Mouse (Mus musculus) left cerebral cortex, adult 18-20 months (tissue): Measurements from ENCODE around the gene Islr2. TPM values are rescaled to one million over a fixed set of nuclear protein-coding genes. Genes with fewer than 3 reads are reported as not detected.

Source experiments
- DNase-seq, 2 experiments: peaks; one replicate each; pipeline ENCODE4 v3.0.0; 2021 to 2022; ENCODE audit warnings: low spot score in 2 of 2, mixed read lengths in 1 of 2
- total RNA-seq, 2 experiments: library from RNA; stranded (reverse); gene quantifications; 2 replicates each; pipeline ENCODE4 v1.2.3; 2021

The Islr2 gene
- total RNA-seq, 2 experiments from 2014 or later: 71.2 to 72.3 TPM

- no peak for DNase-seq
Measured at GRCm38 (mm10) chr9:58224356-58224755, 20.2 kb upstream of the Islr2 start.

GRCm38 (mm10) chr9:58220218-58220903 is 16.2 kb upstream of the Islr2 start:
- DNase-seq: peak; percentile 47 to 53

- no peak for DNase-seq
Measured at GRCm38 (mm10) chr9:58218539-58218938, 14.4 kb upstream of the Islr2 start.

GRCm38 (mm10) chr9:58216402-58216801 is 12.3 kb upstream of the Islr2 start:
- peak; percentile 38 to 51 for DNase-seq

- DNase-seq: no peak
Measured at GRCm38 (mm10) chr9:58214519-58215180, 10.5 kb upstream of the Islr2 start.

- DNase-seq: no peak
Measured at GRCm38 (mm10) chr9:58213865-58214264, 9.7 kb upstream of the Islr2 start.

GRCm38 (mm10) chr9:58213377-58213776 is 9.3 kb upstream of the Islr2 start:
- DNase-seq: no peak

GRCm38 (mm10) chr9:58210304-58210627 is 6.1 kb upstream of the Islr2 start:
- no peak for DNase-seq

GRCm38 (mm10) chr9:58209462-58210303 is 5.6 kb upstream of the Islr2 start:
- peak in 1 of 2 experiments; percentile 33 for DNase-seq

- no peak for DNase-seq
Measured at GRCm38 (mm10) chr9:58206013-58206412, 1.9 kb upstream of the Islr2 start.

- peak; percentile 88 to 96 for DNase-seq
Measured at GRCm38 (mm10) chr9:58204448-58205000, 405 bp upstream of the Islr2 start.

- peak; percentile 71 to 85 for DNase-seq
Measured at GRCm38 (mm10) chr9:58202676-58203453, 1.3 kb downstream of the Islr2 start.

GRCm38 (mm10) chr9:58201861-58202549 is 2.1 kb downstream of the Islr2 start:
- DNase-seq: peak; percentile 33 to 37

GRCm38 (mm10) chr9:58201091-58201842 is 2.9 kb downstream of the Islr2 start:
- peak in 1 of 2 experiments; percentile 53 for DNase-seq

GRCm38 (mm10) chr9:58200270-58201090 is 3.6 kb downstream of the Islr2 start:
- DNase-seq: peak in 1 of 2 experiments; percentile 51

- DNase-seq: peak; percentile 44 to 56
Measured at GRCm38 (mm10) chr9:58199381-58200269, 4.5 kb downstream of the Islr2 start.

- peak in 1 of 2 experiments; percentile 36 for DNase-seq
Measured at GRCm38 (mm10) chr9:58198801-58199371, 5.2 kb downstream of the Islr2 start.
